Mouse (Mus musculus) brown adipose tissue, adult 24 weeks (tissue): ENCODE measurements at regions not wholly inside any gene's neighbourhood (a gene's known extent, or its start where the extent isn't known, plus 50 kb on each side); places are given as distances from the start of the nearest gene placed in this dataset.

Experiments used
- H3K27ac ChIP-seq: fragments of 200-500 bp; replicated peaks from 2 replicates; pipeline ENCODE4 v1.5.1; 2012; ENCODE audit warnings: low read depth, mild to moderate bottlenecking, low read length
- H3K4me1 ChIP-seq: fragments of 200-500 bp; 2 replicates; pipeline ENCODE4 v1.6.1; 2012; ENCODE audit warnings: low read length, mixed read lengths; ENCODE audit not compliant: control insufficient read depth, insufficient read depth, insufficient read length
- H3K4me3 ChIP-seq: fragments of 200-500 bp; 2 replicates; pipeline ENCODE4 v1.5.1; 2012; ENCODE audit warnings: low read depth, mild to moderate bottlenecking, low read length, moderate library complexity; ENCODE audit not compliant: insufficient read depth

DNA sequence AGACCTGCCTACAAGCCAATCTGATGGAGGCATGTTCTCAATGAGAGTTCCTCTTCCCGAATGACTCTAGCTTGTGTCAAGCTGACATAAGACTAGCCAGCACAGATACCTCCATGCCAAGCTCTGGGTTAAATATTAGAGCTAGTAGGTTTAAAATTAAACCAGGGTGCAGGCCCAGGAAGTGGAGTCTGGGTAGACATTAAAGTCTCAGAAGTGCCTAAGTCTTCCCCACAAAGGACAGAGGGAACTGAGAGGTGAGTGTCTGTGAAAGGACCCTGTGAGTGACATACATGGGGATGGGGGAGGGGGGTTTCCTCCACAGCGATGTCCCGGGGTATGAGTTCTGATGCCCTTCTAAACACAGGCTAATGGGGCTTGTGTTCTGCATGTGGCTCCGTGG, 90.2 kb upstream of the Sertad2 start:
- no peaks in the 10 kb centered on the region for H3K4me1 ChIP-seq
- no peak overlapping the region for H3K27ac ChIP-seq
- no peak overlapping the region for H3K4me3 ChIP-seq

DNA sequence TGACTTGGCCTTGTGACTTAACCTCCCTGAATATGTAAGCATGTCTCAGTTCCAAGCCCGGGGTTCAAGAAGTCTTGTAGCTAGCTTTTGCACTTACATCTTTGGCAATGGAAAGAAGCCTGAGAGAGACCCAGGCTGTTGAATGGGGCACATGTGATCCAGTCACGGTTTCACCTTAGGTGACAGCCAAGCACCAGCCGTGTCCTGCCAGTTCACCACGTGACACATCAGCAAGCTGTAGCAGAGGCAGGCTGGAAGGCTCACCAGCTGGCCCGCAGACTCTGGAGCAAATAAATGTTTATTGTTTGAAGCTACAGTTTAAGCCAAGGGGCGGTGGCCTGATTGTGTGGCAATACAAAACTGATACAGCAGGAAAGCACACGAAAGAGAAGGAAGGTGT, 89.3 kb upstream of the Sertad2 start:
- no peak overlapping the region for H3K27ac ChIP-seq
- H3K4me1 ChIP-seq = no peaks in the 10 kb centered on the region
- H3K4me3 ChIP-seq = no peak overlapping the region

DNA sequence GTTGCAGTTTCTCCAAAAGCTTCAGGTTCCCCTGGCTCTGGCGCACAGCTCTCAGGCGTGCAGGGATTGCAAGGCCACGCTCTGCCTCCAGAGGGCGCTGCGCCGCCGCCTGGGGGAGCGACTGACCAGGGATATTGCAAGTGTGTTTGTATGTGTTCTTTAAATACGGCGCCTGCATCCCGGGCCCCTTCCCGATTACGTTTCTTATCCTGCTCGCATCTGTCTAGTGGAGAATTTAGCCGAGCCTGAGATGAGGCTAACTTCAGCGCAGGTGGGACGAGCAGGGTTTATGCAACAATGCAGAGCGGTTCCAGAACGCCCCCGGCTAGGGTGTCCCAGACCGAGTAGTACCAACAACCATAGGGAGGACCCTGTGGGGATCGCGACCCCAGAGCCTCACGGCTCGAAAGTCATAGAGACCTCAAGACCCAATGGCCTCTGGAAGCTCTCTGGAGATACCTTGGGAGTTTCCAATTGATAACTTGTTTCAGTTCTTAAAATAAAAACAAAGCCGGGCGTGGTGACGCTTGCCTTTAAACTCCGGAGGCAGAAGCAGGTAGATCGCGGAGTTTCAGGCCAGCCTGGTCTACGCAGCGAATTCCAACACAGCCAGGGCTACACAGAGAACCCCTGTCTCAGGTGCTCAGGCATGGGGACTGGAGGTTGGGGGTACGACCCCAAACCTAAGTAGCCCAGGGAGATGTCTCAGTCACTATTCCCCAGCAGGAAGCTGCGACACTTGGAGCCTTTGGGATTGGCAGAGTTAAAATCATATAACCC, 87.8 kb upstream of the Sertad2 start:
- Histone ChIP-seq H3K4me3 (peak overlapping the region; percentile 79), H3K4me1 (no peaks in the 10 kb centered on the region), H3K27ac (no peak overlapping the region)

DNA sequence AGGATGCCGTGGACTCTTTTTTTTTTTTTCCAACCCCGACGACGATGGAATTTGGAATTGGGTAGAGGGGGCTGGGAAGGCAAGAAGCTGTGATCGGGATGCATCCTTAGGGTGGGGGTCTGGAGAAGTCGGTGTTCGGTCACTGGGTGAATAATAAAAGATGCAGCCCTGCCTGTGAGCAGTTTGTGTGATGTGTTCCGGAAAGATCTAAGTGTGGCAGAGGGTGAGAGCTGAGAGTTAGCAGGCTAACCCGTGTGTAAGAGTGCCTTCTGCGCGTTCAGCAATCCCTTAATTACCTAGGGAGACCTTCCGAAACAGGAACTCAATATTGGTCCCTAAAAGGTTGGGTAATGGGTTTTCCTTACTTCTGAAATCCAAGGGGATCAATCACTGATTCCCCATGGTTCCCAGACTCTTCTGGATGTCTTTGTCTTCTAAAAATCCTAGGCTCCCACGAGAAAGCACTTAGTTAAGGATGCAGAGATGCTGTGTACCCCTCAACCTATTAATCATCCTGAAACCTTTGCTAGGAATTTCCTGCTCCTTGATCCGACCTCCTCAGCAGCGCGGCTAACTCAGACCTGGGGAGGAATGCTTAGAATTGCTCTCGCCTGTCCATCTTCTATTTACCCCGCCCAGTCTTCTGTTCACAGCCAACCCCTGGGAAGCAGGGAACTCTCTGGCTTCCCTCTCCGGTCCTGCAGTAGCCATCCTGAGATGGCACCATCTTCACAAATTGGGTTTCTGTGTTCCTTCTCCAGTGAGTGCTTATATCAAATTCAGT, 87.0 kb upstream of the Sertad2 start:
- Histone ChIP-seq H3K4me3 (peak overlapping the region; percentile 79), H3K27ac (no peak overlapping the region)

DNA sequence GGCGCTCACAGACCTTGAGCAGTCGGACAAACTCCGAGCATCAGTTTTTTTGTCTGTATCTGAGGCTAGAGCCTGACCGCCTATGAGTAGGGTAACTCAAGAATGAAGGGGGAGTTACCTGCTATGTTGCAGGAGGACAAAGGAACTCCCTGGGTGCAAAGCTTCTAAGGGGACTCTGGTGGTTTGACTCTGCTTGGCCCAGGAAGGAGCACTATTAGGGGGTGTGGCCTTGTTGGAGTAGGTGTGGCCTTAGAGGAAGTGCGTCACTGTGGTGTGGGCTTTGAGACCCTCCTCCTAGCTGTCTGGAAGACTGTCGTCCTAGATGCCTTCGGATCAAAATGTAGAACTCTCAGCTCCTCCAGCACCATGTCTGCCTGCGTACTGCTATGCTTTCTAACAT, 83.9 kb upstream of the Sertad2 start:
- H3K27ac ChIP-seq = no peak overlapping the region
- H3K4me3 ChIP-seq = no peak overlapping the region
- H3K4me1 ChIP-seq = no peaks in the 10 kb centered on the region

More for the DNA sequence above, 87.0 kb upstream of the Sertad2 start:
- H3K4me1 ChIP-seq = no peaks in the 10 kb centered on the region

DNA sequence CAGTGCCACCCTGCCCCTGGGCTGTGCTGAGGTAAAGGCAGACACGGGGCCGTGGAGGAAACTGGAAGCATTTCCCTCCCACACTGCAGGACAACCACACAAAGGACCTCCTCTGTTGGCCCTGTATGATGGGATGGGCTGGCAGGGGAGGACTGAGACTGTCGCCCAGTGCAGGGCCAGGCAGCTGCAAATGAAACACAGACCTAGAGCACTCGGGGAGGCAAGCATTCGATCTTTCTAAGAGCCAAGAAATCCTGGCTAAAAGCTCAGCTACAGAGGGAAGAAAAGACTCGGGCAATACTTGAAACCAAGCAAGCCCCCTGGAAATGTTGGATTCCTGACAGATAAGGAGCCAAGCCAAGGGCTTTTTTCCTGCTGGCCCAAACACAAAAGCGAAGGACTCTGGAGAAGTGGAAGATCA, 82.5 kb upstream of the Sertad2 start:
- Histone ChIP-seq H3K4me1 (no peaks in the 10 kb centered on the region), H3K27ac (no peak overlapping the region), H3K4me3 (no peak overlapping the region)

DNA sequence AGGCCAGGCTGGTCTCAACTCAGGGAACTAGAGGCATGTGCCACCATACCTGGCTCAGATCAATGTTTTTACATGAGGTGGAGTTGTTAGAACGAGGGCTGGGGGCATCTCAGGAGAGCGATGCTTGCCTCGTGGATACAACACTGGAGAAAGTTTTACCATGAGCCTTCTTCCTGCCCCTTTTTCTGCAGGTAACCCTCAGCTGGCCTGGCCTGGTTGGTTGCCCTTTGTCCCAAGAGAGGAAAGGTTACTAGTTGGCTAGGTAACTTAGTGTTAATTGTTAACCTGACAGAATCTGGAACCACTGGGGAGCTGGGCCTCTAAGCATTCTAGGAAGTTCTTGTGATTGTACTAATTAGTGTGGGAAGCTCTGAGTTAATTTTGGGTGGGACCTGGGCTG, 81.0 kb upstream of the Sertad2 start:
- Histone ChIP-seq H3K4me1 (no peaks in the 10 kb centered on the region), H3K27ac (no peak overlapping the region), H3K4me3 (no peak overlapping the region)

DNA sequence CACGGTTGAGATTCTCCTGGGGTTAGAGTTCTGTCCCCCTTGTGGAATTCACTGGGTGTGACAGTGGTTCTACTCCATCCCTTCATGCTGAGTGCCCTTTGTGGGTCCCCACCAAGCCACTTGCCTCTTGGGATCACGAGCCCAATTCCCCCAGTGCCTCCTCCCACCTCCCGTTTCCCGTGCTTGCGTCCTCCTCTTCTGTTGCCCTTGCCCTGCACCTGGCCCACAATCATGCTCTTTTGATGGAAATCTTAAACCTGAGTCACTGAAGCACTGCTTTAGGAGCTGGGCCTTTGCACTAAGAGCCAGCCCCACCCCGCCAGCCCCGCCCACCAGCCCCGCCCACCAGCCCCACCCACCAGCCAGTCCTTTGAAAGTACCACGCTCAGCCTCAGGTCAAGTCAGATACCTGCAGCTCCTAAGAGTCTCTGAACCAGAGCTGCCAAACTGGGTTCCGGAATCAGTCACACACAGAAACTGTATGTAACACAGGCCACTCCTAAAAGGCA, 79.8 kb upstream of the Sertad2 start:
- H3K4me3 ChIP-seq = no peak overlapping the region
- no peak overlapping the region for H3K27ac ChIP-seq
- H3K4me1 ChIP-seq = no peaks in the 10 kb centered on the region

DNA sequence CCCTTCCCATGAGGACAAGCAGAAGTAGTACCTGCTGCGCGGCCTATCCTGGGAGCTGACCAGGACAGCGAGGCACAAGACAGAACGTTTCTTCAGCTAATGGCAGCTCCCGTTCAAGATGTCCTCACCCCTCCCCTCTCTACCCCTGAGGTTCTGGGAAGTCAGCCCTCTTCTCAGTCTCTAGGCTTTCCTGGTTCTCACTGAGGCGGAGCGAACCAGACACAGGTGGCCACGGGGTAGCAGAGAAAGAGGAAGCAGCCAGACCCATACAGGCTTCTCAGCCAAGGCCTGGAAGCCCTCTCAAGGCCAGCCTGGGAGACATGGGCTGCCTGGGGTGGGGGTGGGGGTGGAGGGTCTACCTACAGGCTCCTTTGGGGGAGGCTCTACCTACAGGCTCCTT, 78.5 kb upstream of the Sertad2 start:
- no peak overlapping the region for H3K27ac ChIP-seq

DNA sequence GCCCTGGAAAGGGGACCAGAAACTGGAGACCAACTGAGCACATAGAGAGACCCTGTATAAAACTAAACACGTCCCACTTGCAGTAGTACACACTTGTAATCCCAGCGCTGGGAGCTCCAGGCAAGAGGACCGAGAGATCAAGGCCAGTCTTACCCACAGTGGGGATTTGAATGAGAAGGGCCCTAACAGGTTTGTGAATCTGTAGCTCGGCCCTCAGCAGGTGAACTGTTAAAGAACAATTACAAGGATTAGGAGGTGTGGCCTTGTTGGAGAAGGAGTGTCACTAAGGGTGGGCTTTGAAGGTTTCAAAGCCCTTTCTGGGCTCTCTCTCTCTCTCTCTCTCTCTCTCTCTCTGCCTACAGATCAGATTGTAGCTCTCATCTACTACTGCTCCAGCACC, 76.5 kb upstream of the Sertad2 start:
- no peak overlapping the region for H3K27ac ChIP-seq
- H3K4me1 ChIP-seq = no peaks in the 10 kb centered on the region; the same call in 1 of the 2 replicates
- no peak overlapping the region for H3K4me3 ChIP-seq

More for the DNA sequence above, 78.5 kb upstream of the Sertad2 start:
- Histone ChIP-seq H3K4me3 (no peak overlapping the region), H3K4me1 (no peaks in the 10 kb centered on the region; the same call in 1 of the 2 replicates)

DNA sequence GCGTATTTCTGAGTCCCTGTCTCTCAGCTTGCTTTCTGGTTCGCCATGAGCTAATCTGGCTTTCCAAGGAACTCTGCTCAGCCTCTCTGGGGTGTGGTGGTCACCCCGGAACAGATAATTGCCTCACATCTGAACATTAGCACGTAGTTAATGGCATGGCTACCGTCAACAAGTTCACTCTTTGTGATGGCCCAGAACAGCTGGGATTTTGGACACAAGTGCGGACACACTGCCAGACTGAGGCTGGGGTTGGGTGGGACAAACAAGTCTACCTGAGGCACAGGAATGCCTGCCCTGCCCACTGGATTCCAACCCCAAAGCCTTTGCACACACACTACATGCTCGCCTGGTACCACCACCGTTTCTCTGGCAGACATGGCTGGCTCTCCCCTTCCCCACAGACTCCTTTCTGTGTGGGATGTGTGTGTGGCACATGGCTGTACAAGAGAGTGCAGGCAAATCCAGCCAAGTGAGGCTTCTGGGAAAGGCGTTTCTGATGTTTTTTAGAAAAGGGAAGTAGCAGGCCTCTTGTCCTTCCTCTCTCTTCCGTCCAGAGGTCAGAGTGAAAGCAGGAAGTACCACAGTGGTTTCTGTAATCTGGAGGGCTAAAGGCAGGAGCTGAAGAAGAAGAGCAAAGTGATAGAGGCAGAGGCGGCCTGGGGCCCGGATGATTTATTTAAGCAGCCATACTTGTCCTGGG, 74.6 kb upstream of the Sertad2 start:
- no peaks in the 10 kb centered on the region; the same call in 1 of the 2 replicates for H3K4me1 ChIP-seq
- H3K4me3 ChIP-seq = no peak overlapping the region
- peak overlapping the region; percentile 75 for H3K27ac ChIP-seq

DNA sequence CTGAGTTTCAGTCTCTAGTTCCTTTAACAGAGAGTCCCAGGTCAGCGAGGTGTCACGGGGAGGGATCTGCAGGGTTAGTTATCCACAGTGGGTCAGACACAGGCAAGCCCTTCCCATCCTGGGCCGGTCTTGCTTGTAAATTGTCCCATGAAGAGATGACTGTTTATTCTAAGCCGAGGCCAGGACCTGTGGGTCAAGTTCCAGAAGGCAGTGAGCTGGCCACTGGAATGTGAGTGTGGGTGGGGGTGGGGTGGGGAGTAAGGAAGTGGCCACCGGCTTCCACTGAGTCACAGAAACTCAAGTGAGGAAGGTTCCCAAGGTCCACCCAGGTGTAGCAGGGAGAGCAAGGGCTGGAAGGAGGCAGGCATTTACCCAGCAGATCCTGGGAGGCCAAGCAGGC, 73.7 kb upstream of the Sertad2 start:
- H3K4me1 ChIP-seq = no peaks in the 10 kb centered on the region; the same call in 1 of the 2 replicates
- H3K27ac ChIP-seq = peak overlapping the region; percentile 49; the same call in 1 of the 2 replicates
- no peak overlapping the region for H3K4me3 ChIP-seq

DNA sequence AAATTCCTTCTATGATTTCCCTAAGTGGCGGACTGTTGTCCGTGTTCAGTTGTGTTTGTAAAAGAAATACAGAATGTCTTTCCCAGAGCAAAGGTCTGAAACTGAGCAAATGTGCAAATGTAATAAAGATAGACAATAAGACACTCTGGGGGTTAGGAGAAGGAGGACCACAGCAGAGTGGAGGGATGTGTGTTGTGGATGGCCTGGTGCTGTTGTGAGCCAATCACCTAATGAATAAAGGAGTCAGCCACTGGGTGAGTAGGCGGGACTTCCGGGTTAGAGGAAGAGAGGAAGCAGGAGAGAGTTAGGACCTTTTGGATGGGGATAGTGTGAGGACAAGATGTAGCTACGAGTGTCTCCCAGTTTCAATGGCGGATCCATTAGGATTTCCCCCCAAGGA, 72.7 kb upstream of the Sertad2 start:
- Histone ChIP-seq H3K4me3 (no peak overlapping the region), H3K27ac (no peak overlapping the region), H3K4me1 (no peaks in the 10 kb centered on the region; the same call in 1 of the 2 replicates)

DNA sequence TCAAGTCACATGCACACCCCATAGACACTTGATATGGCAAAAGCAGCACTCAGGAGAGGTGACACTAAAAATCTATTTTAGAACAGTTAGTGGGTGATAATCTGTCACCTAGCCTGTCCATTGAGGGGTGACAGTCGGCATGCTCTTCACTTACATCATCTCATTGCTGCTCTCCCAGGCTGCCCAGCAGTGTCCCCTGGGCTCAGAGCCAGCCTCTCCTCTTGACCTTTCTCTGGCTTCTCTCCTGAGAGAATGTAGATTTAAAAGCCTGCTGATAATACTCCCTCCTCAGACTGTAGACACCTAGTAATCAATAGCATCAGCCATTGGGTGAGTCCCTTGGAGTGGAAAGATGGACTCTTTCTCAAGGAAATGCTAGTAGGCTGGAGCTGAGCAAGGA, 70.7 kb upstream of the Sertad2 start:
- Histone ChIP-seq H3K4me1 (no peaks in the 10 kb centered on the region; the same call in none of the 2 replicates), H3K4me3 (no peak overlapping the region), H3K27ac (no peak overlapping the region)

DNA sequence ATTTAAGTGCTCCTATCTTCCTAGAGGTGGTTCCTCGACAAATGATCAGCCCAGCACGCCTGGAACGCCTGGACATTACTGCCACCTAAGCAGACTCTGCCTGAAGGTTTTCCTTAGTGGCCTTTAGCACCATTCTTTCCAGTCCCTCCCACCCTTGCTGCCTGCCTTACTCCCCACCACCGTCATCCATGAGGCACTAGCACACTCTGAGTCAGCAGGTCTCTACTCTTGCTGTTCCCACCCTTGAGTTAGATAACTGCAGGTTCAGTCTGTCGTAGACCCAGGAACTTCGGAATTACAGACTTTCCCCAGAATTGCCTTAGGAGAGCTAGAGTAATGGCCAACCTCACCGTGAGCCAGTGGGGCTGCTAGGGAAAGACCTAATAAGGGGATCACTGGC, 67.4 kb upstream of the Sertad2 start:
- H3K27ac ChIP-seq = no peak overlapping the region
- no peak overlapping the region for H3K4me3 ChIP-seq
- peaks cover 4% of the 10 kb centered on the region for H3K4me1 ChIP-seq
